Mouse (Mus musculus) thymus, postnatal 25 days (tissue): ENCODE measurements around the gene Olfr353.

Source experiments
- DNase-seq: peaks from one replicate; pipeline ENCODE4 v3.0.0; 2022

Olfr353 gene

DNA sequence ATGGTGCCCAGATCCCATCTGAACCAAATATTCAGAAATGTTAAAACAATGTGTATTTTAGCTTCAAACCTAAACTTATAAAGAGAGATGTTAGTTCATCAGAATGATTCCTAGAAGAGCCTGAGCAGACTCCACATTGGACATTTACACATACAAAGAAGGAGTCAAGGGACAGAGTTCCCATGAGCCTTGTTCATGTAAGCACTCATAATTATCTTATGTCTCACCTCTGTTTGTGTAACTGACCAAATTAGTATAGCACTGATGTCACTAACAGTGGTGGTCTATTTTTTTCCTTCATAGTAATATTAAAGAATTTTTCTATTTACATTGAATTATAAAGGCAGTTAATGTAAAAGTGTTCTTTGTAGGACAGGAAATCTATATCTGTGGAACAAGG is at the start of gene Olfr353:
Olfr353 (minus strand) TSS at position 101 of the 400 bp plus-strand sequence.
- DNase-seq = no peak

DNA sequence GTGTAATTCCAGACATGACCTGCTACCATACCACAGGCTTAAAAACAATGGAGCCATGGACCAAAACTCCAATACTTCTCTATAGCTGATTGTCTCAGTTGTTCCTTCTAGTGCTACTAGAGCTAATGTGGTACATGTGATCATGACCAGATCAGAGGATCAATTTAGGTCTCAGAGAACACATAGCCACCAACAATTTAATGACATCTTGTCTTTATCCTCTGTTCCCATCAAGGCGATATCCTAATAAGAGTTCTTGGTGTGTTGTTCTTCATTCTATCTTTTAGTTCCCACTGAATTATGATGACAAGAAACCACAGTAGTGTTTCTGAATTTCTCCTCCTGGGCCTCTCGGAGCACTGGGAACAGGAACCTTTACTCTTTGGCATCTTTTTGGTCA is 44.1 kb upstream of the Olfr353 start, which contains the start of gene Olfr356:
Olfr356 (plus strand) TSS at position 301 of the 400 bp plus-strand sequence.
- DNase-seq = no peak

DNA sequence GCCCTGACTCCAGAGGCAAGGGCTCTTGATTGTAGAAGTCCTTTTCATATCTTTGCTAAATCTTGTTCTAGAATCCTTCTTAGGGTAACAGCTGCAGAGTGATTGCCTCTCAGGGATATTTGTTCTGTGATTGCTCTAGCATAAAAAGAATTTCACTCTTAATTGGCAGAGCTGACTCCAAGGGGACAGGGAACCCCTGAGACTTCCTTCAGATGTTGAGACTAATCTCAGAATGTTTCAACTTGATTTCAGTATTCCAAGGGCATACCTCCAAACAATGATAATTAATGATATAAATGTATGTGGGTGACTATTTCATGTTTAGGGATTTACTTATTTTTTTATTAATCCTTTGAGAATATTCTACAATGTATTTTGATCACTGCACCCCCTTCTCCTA is 36.1 kb upstream of the Olfr353 start, which contains the start of gene Olfr355:
Olfr355 (minus strand) TSS at position 101 of the 400 bp plus-strand sequence.
- DNase-seq = no peak

DNA sequence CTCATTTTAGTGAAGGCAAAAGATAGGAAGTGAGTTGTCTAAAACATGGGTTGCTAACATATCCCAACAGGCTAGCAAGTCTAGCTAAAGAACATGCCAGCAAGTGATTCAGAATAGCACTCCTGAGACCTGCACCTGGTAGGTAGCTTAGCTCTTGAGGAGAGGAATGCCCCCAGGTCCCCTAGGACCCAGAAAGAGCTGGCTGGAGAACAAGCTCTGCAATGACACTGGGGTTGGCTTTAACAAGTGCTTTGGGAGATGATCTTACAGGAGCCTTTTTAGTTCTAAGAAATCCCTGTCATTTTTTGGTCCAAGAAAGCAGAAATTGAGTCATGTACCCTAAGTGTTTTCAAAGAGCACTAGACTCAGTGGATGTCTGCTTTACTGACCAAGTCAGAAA is 12.6 kb upstream of the Olfr353 start, which contains the start of gene Olfr354:
Olfr354 (plus strand) TSS at position 301 of the 400 bp plus-strand sequence.
- no peak for DNase-seq

DNA sequence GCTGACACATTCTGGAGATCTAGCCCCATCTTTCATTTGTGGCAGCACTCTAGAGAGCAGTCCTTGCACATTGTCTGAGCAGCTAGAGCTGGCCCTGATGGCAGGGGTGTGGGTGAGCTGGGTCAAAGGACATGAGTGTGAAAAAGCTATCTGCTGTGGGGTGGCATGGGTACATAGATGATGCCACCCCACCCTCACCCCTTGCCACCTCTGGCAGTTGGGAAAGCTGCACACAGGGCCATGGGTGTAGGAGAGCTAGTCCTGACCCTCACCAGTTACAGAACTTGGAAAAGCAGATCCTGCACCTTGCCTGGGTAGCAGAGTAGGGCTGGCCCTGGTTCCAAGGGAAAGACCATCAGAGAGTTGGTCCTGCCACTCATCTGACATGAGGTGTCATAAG is 4.4 kb upstream of the Olfr353 start:
- DNase-seq = no peak

DNA sequence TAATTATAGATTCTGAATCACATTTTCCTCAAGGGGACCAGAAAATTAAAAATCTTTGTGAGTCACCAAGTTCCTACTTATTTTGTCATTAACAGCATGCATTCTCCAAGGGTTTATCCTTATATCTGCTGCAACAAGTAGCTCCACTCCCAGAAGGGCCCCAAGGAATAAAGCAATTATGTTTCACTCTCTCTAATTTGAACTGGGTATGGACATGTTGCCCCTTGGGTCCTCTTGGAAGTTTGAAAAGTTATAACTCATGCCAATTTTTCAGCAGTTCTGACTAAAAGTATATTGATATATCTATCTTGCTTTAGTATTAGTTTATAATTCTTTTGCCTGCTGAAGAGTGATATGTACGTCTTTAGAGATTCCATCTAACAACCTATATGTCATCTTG is 24.6 kb downstream of the Olfr353 start, which contains the start of gene Olfr352:
Olfr352 (plus strand) TSS at position 301 of the 400 bp plus-strand sequence.
- DNase-seq = no peak

DNA sequence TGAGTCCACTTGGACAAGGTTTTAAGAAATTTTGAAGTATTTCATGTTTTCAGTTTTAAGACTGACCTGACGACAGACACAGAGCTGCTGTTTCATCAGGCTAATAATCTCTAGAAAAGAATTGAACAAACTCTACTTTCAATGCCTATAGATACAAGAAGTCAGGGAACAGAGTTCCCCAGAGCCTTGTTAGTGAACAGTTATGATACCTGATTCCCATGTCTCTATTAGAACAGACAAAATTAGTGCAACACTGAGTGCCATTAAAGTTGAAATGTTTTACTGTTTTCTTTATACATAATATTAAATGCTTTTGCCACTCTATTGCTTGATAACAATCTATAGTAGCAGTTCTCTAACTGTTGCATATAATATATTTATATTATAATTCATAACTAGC is 30.2 kb downstream of the Olfr353 start, which contains the start of gene Olfr351:
Olfr351 (minus strand) TSS at position 101 of the 400 bp plus-strand sequence.
- DNase-seq = no peak

DNA sequence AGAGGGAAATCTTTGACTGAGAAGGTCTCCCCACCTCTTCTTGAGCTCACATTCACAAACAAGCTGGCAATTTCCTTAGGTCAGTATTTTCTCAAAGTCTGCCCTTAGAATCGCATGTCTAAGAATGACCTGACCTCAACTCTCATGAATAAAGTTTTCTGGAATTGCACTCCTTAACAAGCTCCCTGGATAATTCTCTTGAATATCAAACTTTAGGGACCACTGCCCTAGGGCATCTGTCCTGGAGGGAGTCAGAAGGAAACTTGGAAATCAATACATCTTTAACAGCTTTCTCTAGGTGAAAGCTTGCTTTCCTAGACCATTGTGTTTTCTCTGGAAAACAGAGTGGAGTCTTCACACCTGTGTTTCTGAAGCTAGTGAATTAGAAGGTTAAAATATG is 46.7 kb downstream of the Olfr353 start, which contains the start of gene Olfr350:
Olfr350 (plus strand) TSS at position 301 of the 400 bp plus-strand sequence.
- DNase-seq = no peak
